Mouse (Mus musculus) kidney, embryonic 14.5 days (tissue): ENCODE data around the gene Vrk1. TPM values are rescaled to one million over a fixed set of nuclear protein-coding genes. Genes with fewer than 3 reads are reported as not detected.

Experiments
- ATAC-seq: fragments of 200-750 bp; cut with Nextera tagmentation; 2 replicates; pipeline ENCODE4 v1.8.0; 2017; ENCODE audit warnings: moderate number of reproducible peaks, mild to moderate bottlenecking, moderate TSS enrichment, moderate library complexity; ENCODE audit not compliant: low FRiP score, low TSS enrichment
- H3K27ac ChIP-seq: fragments of 300-500 bp; sonication (generic); 2 replicates; pipeline ENCODE4 v1.5.1; 2014; ENCODE audit warnings: low read depth, mild to moderate bottlenecking, low read length, moderate library complexity, mixed read lengths
- H3K27me3 ChIP-seq: fragments of 300-500 bp; sonication (generic); 2 replicates; pipeline ENCODE4 v1.6.1; 2014; ENCODE audit warnings: mild to moderate bottlenecking, low read length; ENCODE audit not compliant: control insufficient read depth, insufficient read depth
- H3K36me3 ChIP-seq: fragments of 300-500 bp; sonication (generic); 2 replicates; pipeline ENCODE4 v1.6.1; 2014; ENCODE audit warnings: low read length, mixed read lengths; ENCODE audit not compliant: control insufficient read depth, insufficient read depth
- H3K4me1 ChIP-seq: fragments of 300-500 bp; sonication (generic); 2 replicates; pipeline ENCODE4 v1.6.1; 2014; ENCODE audit warnings: low read length, mixed read lengths; ENCODE audit not compliant: control insufficient read depth, insufficient read depth
- H3K4me2 ChIP-seq: fragments of 300-500 bp; sonication (generic); replicated peaks from 2 replicates; pipeline ENCODE4 v1.6.1; 2014; ENCODE audit warnings: low read depth, mild to moderate bottlenecking, low read length
- H3K4me3 ChIP-seq: fragments of 300-500 bp; sonication (generic); 2 replicates; pipeline ENCODE4 v1.5.1; 2014; ENCODE audit warnings: mild to moderate bottlenecking, low read length
- H3K9ac ChIP-seq: fragments of 300-500 bp; sonication (generic); 2 replicates; pipeline ENCODE4 v1.6.1; 2014; ENCODE audit warnings: low read depth, mild to moderate bottlenecking, low read length, moderate library complexity
- H3K9me3 ChIP-seq: fragments of 300-500 bp; sonication (generic); 2 replicates; pipeline ENCODE4 v1.6.1; 2016; ENCODE audit warnings: low read length; ENCODE audit not compliant: control insufficient read depth
- WGBS: fragments of 180-500 bp; shearing (Covaris S2); extraction: QIAGEN DNeasy Blood & Tissue Kit; methylation state at CpG from one replicate; pipeline ENCODE4 v1.1.7; 2014; 5-methylcytosine and 5-hydroxymethylcytosine counted together
- polyA plus RNA-seq: library from polyadenylated mRNA; unstranded; fragments of >200 nt; fragmentation: Nextera tagmentation; extraction: Ambion mirVana; gene quantifications from 2 replicates; pipeline ENCODE4 v1.2.1, GENCODE M21; 2014

Gene Vrk1
- polyA plus RNA-seq, 1 experiment from 2014 or later = 84.8 TPM

GRCm38 (mm10) chr12:106052271-106052670 is 42.2 kb downstream of the Vrk1 start:
- Histone ChIP-seq H3K9me3 (no peaks in the 10 kb centered on the region), H3K27ac (no peak overlapping the region), H3K4me3 (no peak overlapping the region), H3K36me3 (peaks cover 17% of the 10 kb centered on the region), H3K4me2 (no peak overlapping the region), H3K4me1 (no peaks in the 10 kb centered on the region), H3K9ac (no peak overlapping the region), H3K27me3 (no peaks in the 10 kb centered on the region)
- 93% methylated on average over 7 of the region's 7 CpGs for WGBS
- ATAC-seq = no peak

GRCm38 (mm10) chr12:106055799-106056198 is 45.8 kb downstream of the Vrk1 start:
- H3K27ac ChIP-seq = no peak overlapping the region
- no peak overlapping the region for H3K9ac ChIP-seq
- H3K4me1 ChIP-seq = 0 out of 2 replicates have a peak, but pooled peaks cover 4% of the 10 kb centered on the region
- ATAC-seq = peak; percentile 70; the same call in 1 of the 2 replicates
- no peak overlapping the region for H3K4me3 ChIP-seq
- WGBS = 45% methylated on average over 6 of the region's 6 CpGs
- no peak overlapping the region for H3K4me2 ChIP-seq
- H3K9me3 ChIP-seq = no peaks in the 10 kb centered on the region
- no peaks in the 10 kb centered on the region for H3K27me3 ChIP-seq
- peaks cover 26% of the 10 kb centered on the region for H3K36me3 ChIP-seq

GRCm38 (mm10) chr12:106059873-106060573 is 50.0 kb downstream of the Vrk1 start:
- Histone ChIP-seq H3K36me3 (peaks cover 36% of the 10 kb centered on the region), H3K4me2 (no peak overlapping the region), H3K27me3 (no peaks in the 10 kb centered on the region), H3K27ac (no peak overlapping the region; the same call in 1 of the 2 replicates), H3K4me1 (0 out of 2 replicates have a peak, but pooled peaks cover 4% of the 10 kb centered on the region), H3K9me3 (no peaks in the 10 kb centered on the region), H3K4me3 (no peak overlapping the region), H3K9ac (no peak overlapping the region)
- peak; percentile 66 for ATAC-seq
- 24% methylated on average over 12 of the region's 12 CpGs for WGBS

GRCm38 (mm10) chr12:106070434-106071155 is 60.6 kb downstream of the Vrk1 start:
- Histone ChIP-seq H3K4me2 (no peak overlapping the region), H3K27ac (no peak overlapping the region), H3K27me3 (no peaks in the 10 kb centered on the region), H3K4me3 (no peak overlapping the region), H3K9ac (no peak overlapping the region), H3K4me1 (no peaks in the 10 kb centered on the region), H3K9me3 (no peaks in the 10 kb centered on the region), H3K36me3 (peaks cover 21% of the 10 kb centered on the region)
- no peak for ATAC-seq
- WGBS = 69% methylated on average over 22 of the region's 22 CpGs

- H3K36me3 ChIP-seq = peaks cover 20% of the 10 kb centered on the region; the same call in 1 of the 2 replicates
- H3K27ac ChIP-seq = no peak overlapping the region
- H3K9ac ChIP-seq = no peak overlapping the region
- no peaks in the 10 kb centered on the region for H3K27me3 ChIP-seq
- no peak for ATAC-seq
- no peak overlapping the region for H3K4me3 ChIP-seq
- 69% methylated on average over 10 of the region's 10 CpGs for WGBS
- H3K4me1 ChIP-seq = no peaks in the 10 kb centered on the region
- no peaks in the 10 kb centered on the region for H3K9me3 ChIP-seq
- no peak overlapping the region for H3K4me2 ChIP-seq
Measured at GRCm38 (mm10) chr12:106071575-106072166, 61.6 kb downstream of the Vrk1 start.

- no peak overlapping the region for H3K9ac ChIP-seq
- WGBS = 80% methylated on average over 12 of the region's 12 CpGs
- ATAC-seq = no peak
Measured at GRCm38 (mm10) chr12:106074371-106075155, 64.5 kb downstream of the Vrk1 start.

GRCm38 (mm10) chr12:106076131-106076530 is 66.1 kb downstream of the Vrk1 start:
- Histone ChIP-seq H3K4me1 (no peaks in the 10 kb centered on the region; the same call in 1 of the 2 replicates), H3K27me3 (no peaks in the 10 kb centered on the region), H3K27ac (no peak overlapping the region), H3K4me3 (no peak overlapping the region), H3K9me3 (no peaks in the 10 kb centered on the region), H3K36me3 (peaks cover 20% of the 10 kb centered on the region; the same call in 1 of the 2 replicates), H3K4me2 (no peak overlapping the region), H3K9ac (no peak overlapping the region)
- 89% methylated on average over 15 of the region's 15 CpGs for WGBS
- no peak for ATAC-seq

More at GRCm38 (mm10) chr12:106074371-106075155, 64.5 kb downstream of the Vrk1 start:
- no peaks in the 10 kb centered on the region for H3K9me3 ChIP-seq
- no peak overlapping the region for H3K4me3 ChIP-seq
- H3K4me1 ChIP-seq = no peaks in the 10 kb centered on the region
- no peak overlapping the region for H3K4me2 ChIP-seq
- peaks cover 23% of the 10 kb centered on the region; the same call in 1 of the 2 replicates for H3K36me3 ChIP-seq
- no peak overlapping the region for H3K27ac ChIP-seq
- H3K27me3 ChIP-seq = no peaks in the 10 kb centered on the region

GRCm38 (mm10) chr12:106080511-106080910 is 70.5 kb downstream of the Vrk1 start:
- Histone ChIP-seq H3K4me1 (no peaks in the 10 kb centered on the region; the same call in none of the 2 replicates), H3K36me3 (peaks cover 11% of the 10 kb centered on the region; the same call in 1 of the 2 replicates), H3K27me3 (no peaks in the 10 kb centered on the region), H3K4me2 (no peak overlapping the region), H3K27ac (no peak overlapping the region), H3K4me3 (no peak overlapping the region), H3K9me3 (no peaks in the 10 kb centered on the region), H3K9ac (no peak overlapping the region)
- no peak for ATAC-seq
- 38% methylated on average over 5 of the region's 5 CpGs for WGBS
